Mouse (Mus musculus) myocyte (in vitro differentiated cells): ENCODE measurements around the gene Ppp4r4. TPM values are rescaled to one million over a fixed set of nuclear protein-coding genes. Genes with fewer than 3 reads are reported as not detected.
A peak's percentile ranks its signal among the peaks of the same experiment; 100 is the strongest.

Experiments
- H3K27me3 ChIP-seq: one replicate; pipeline ENCODE4 v1.6.1; 2011; ENCODE audit not compliant: control insufficient read depth, insufficient read depth, insufficient read length
- H3K36me3 ChIP-seq: one replicate; pipeline ENCODE4 v1.6.1; 2011; ENCODE audit not compliant: control insufficient read depth, insufficient read depth
- H3K4me2 ChIP-seq: one replicate; pipeline ENCODE4 v1.6.1; 2011; ENCODE audit warnings: low read depth, control low read depth
- H3K4me3 ChIP-seq: one replicate; pipeline ENCODE4 v1.5.1; 2011; ENCODE audit warnings: mild to moderate bottlenecking, control low read depth, moderate library complexity
- H3K79me2 ChIP-seq: one replicate; pipeline ENCODE4 v1.6.1; 2011; ENCODE audit not compliant: control insufficient read depth, insufficient read depth
- H3ac ChIP-seq: one replicate; pipeline ENCODE4 v1.6.1; 2011; ENCODE audit not compliant: control insufficient read depth, insufficient read length
- CEBPB ChIP-seq: IDR thresholded peaks from 2 replicates; pipeline ENCODE4 v1.6.1; 2011; ENCODE audit warnings: mild to moderate bottlenecking, moderate library complexity; ENCODE audit not compliant: poor library complexity, insufficient read depth, severe bottlenecking
- E2F4 ChIP-seq: IDR thresholded peaks from one replicate; pipeline ENCODE4 v1.6.1; 2011; ENCODE audit warnings: mild to moderate bottlenecking, control low read depth, moderate library complexity; ENCODE audit not compliant: insufficient read depth
- MAX ChIP-seq: IDR thresholded peaks from one replicate; pipeline ENCODE4 v1.6.1; 2011; ENCODE audit warnings: low read depth, mild to moderate bottlenecking, control low read depth
- MYOD1 ChIP-seq, 3 experiments: IDR thresholded peaks; one replicate each; pipeline ENCODE4 v1.6.1; 2011; ENCODE audit warnings: control low read depth in 2 of 3, low read depth in 2 of 3, mild to moderate bottlenecking in 2 of 3, moderate library complexity in 1 of 3; ENCODE audit not compliant: insufficient read length in 2 of 3, control insufficient read depth in 1 of 3
- MYOG ChIP-seq, 3 experiments: IDR thresholded peaks; one replicate each; pipeline ENCODE4 v1.6.1; 2011; ENCODE audit warnings: control low read depth in 2 of 3, low read depth in 2 of 3, mild to moderate bottlenecking in 2 of 3; ENCODE audit not compliant: insufficient read length in 2 of 3, control insufficient read depth in 1 of 3, insufficient read depth in 1 of 3
- POLR2A ChIP-seq: IDR thresholded peaks from one replicate; pipeline ENCODE4 v1.6.1; 2011; ENCODE audit warnings: low read depth, mild to moderate bottlenecking, control low read depth, moderate library complexity; ENCODE audit not compliant: insufficient read length
- POLR2AphosphoS2 ChIP-seq: IDR thresholded peaks from one replicate; pipeline ENCODE4 v1.6.1; 2011; ENCODE audit warnings: low read depth, control low read depth; ENCODE audit not compliant: insufficient read length
- REST ChIP-seq: IDR thresholded peaks from one replicate; pipeline ENCODE4 v1.6.1; 2011; ENCODE audit warnings: mild to moderate bottlenecking, control low read depth, moderate library complexity; ENCODE audit not compliant: insufficient read depth, insufficient read length
- SRF ChIP-seq: IDR thresholded peaks from one replicate; pipeline ENCODE4 v1.6.1; 2011; ENCODE audit warnings: low read depth; ENCODE audit not compliant: control insufficient read depth, insufficient read length
- TCF12 ChIP-seq: IDR thresholded peaks from one replicate; pipeline ENCODE4 v1.6.1; 2011; ENCODE audit warnings: mild to moderate bottlenecking, control low read depth; ENCODE audit not compliant: poor library complexity, insufficient read depth, severe bottlenecking
- TCF3 ChIP-seq: IDR thresholded peaks from one replicate; pipeline ENCODE4 v1.6.1; 2011; ENCODE audit warnings: low read depth, control low read depth; ENCODE audit not compliant: insufficient read length
- USF1 ChIP-seq: IDR thresholded peaks from one replicate; pipeline ENCODE4 v1.6.1; 2011; ENCODE audit warnings: low read depth, mild to moderate bottlenecking, control low read depth, moderate library complexity
- polyA plus RNA-seq: library from polyadenylated mRNA; unstranded; fragments of >200 nt; fragmentation: generic; extraction: Trizol; gene quantifications from one replicate; pipeline ENCODE4 v1.2.1, GENCODE M21; 2012; ENCODE audit warnings: missing spikeins

Ppp4r4 gene
- polyA plus RNA-seq, 1 experiment, result 0.13 TPM

GRCm38 (mm10) chr12:103503300-103503699 lies 28.8 kb upstream of the Ppp4r4 start:
- Histone ChIP-seq H3K79me2 (no peaks in the 10 kb centered on the region), H3ac (no peak overlapping the region), H3K36me3 (no peaks in the 10 kb centered on the region), H3K27me3 (no peaks in the 10 kb centered on the region), H3K4me2 (no peak overlapping the region), H3K4me3 (no peak overlapping the region)
- TF ChIP-seq POLR2A (no peak), SRF (no peak), REST (no peak), MYOD1 (IDR thresholded peaks at IDR 0.05; ENCODE audit: control insufficient read depth in 1 of 3, insufficient read length in 2 of 3, low read depth in 2 of 3) (no peak), MYOG (IDR thresholded peaks at IDR 0.05; ENCODE audit: control insufficient read depth in 1 of 3, insufficient read depth in 1 of 3, insufficient read length in 2 of 3, low read depth in 2 of 3) (no peak), TCF12 (no peak), USF1 (no peak), CEBPB (no peak), MAX (no peak), POLR2AphosphoS2 (no peak), TCF3 (no peak), E2F4 (no peak)

- no peak overlapping the region for H3ac ChIP-seq
- no peak overlapping the region for H3K4me3 ChIP-seq
- TF ChIP-seq SRF (no peak), TCF3 (no peak), E2F4 (no peak), MYOG (IDR thresholded peaks at IDR 0.05; ENCODE audit: control insufficient read depth in 1 of 3, insufficient read depth in 1 of 3, insufficient read length in 2 of 3, low read depth in 2 of 3) (no peak), CEBPB (no peak), POLR2A (no peak)
- H3K79me2 ChIP-seq, result no peaks in the 10 kb centered on the region
- H3K36me3 ChIP-seq, result no peaks in the 10 kb centered on the region
- no peaks in the 10 kb centered on the region for H3K27me3 ChIP-seq
- H3K4me2 ChIP-seq, result no peak overlapping the region
These were observed 27.7 kb upstream of the Ppp4r4 start for GRCm38 (mm10) chr12:103504402-103504801.

- H3K4me3 ChIP-seq, result no peak overlapping the region
- no peaks in the 10 kb centered on the region for H3K36me3 ChIP-seq
- no peak for TF ChIP-seq USF1
- TF ChIP-seq TCF3, result no peak
- TF ChIP-seq E2F4, result no peak
- no peak for TF ChIP-seq MYOD1 (IDR thresholded peaks at IDR 0.05; ENCODE audit: control insufficient read depth in 1 of 3, insufficient read length in 2 of 3, low read depth in 2 of 3)
- TF ChIP-seq MAX, result no peak
- TF ChIP-seq SRF, result no peak
- no peak for TF ChIP-seq REST
- TF ChIP-seq TCF12, result no peak
- TF ChIP-seq POLR2AphosphoS2, result no peak
- TF ChIP-seq POLR2A, result no peak
- no peak for TF ChIP-seq MYOG (IDR thresholded peaks at IDR 0.05; ENCODE audit: control insufficient read depth in 1 of 3, insufficient read depth in 1 of 3, insufficient read length in 2 of 3, low read depth in 2 of 3)
- no peak for TF ChIP-seq CEBPB
- no peak overlapping the region for H3K4me2 ChIP-seq
- no peak overlapping the region for H3ac ChIP-seq
- H3K27me3 ChIP-seq, result no peaks in the 10 kb centered on the region
- H3K79me2 ChIP-seq, result no peaks in the 10 kb centered on the region
These were observed 23.7 kb upstream of the Ppp4r4 start for GRCm38 (mm10) chr12:103508346-103508745.

- no peak overlapping the region for H3ac ChIP-seq
- H3K27me3 ChIP-seq, result no peaks in the 10 kb centered on the region
- H3K4me2 ChIP-seq, result no peak overlapping the region
- TF ChIP-seq MYOD1 (IDR thresholded peaks at IDR 0.05; ENCODE audit: control insufficient read depth in 1 of 3, insufficient read length in 2 of 3, low read depth in 2 of 3) (peak in 2 of 3 experiments; percentile 32 to 42), MYOG (IDR thresholded peaks at IDR 0.05; ENCODE audit: control insufficient read depth in 1 of 3, insufficient read depth in 1 of 3, insufficient read length in 2 of 3, low read depth in 2 of 3) (no peak)
- H3K79me2 ChIP-seq, result no peaks in the 10 kb centered on the region
- no peak overlapping the region for H3K4me3 ChIP-seq
- no peaks in the 10 kb centered on the region for H3K36me3 ChIP-seq
These were observed 22.2 kb upstream of the Ppp4r4 start for GRCm38 (mm10) chr12:103509893-103510292.

GRCm38 (mm10) chr12:103511586-103511985 lies 20.5 kb upstream of the Ppp4r4 start:
- TF ChIP-seq E2F4, result no peak
- TF ChIP-seq USF1, result no peak
- TF ChIP-seq TCF12, result no peak
- TF ChIP-seq CEBPB, result no peak
- no peak for TF ChIP-seq TCF3
- TF ChIP-seq MAX, result no peak
- TF ChIP-seq SRF, result no peak
- TF ChIP-seq MYOG (IDR thresholded peaks at IDR 0.05; ENCODE audit: control insufficient read depth in 1 of 3, insufficient read depth in 1 of 3, insufficient read length in 2 of 3, low read depth in 2 of 3), result no peak
- no peak for TF ChIP-seq POLR2A
- TF ChIP-seq POLR2AphosphoS2, result no peak
- no peak for TF ChIP-seq MYOD1 (IDR thresholded peaks at IDR 0.05; ENCODE audit: control insufficient read depth in 1 of 3, insufficient read length in 2 of 3, low read depth in 2 of 3)
- no peak for TF ChIP-seq REST
- Histone ChIP-seq H3K36me3 (no peaks in the 10 kb centered on the region), H3K4me3 (no peak overlapping the region), H3K27me3 (no peaks in the 10 kb centered on the region), H3ac (no peak overlapping the region), H3K79me2 (no peaks in the 10 kb centered on the region), H3K4me2 (no peak overlapping the region)
